Mouse (Mus musculus): ENCODE data around the gene Csrnp2. TPM values are rescaled to one million over a fixed set of nuclear protein-coding genes. Genes with fewer than 3 reads are reported as not detected.
A peak's percentile ranks its signal among the peaks of the same experiment; 100 is the strongest.
"Not testable (repeated sequence)": the region's sequence is repeated elsewhere in the genome, so short reads cannot be mapped to it uniquely, and the experiment has no call there.

Gene Csrnp2
- polyA plus RNA-seq, 1 experiment: 10.8 TPM

- H3K27ac ChIP-seq (ENCODE audit: insufficient read depth, low read length): no peak overlapping the region
- no peak for TF ChIP-seq CTCF (IDR thresholded peaks at IDR 0.05; ENCODE audit: borderline replicate concordance, insufficient read depth, low read length)
- TF ChIP-seq POLR2A (IDR thresholded peaks at IDR 0.05; ENCODE audit: low read depth, low read length): no peak
- no peak overlapping the region for H3K4me3 ChIP-seq (ENCODE audit: insufficient read depth, low read length)
- no peaks in the 10 kb centered on the region for H3K4me1 ChIP-seq (ENCODE audit: control insufficient read depth, insufficient read depth, low read length)
Observed at GRCm38 (mm10) chr15:100513387-100513786, 18.1 kb upstream of the Csrnp2 start.

DNA sequence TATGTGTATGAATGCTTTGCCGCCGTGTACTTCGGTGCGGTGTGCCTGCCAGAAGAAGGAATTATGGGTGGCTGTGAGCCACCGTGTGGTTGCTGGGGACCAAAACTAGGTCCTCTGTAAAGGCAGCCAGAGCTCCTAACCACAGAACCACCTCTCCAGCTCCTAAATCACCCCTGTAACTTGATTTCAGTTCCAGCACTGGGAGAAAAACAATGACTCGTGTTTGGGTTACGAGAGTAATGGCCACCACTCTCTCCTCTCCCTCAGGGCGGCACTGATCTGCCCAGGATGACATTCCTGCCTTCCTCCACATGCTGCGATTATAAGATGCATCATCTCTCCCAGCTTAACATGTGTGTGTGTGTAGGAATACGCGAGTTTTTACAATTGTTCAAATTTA lies 14.8 kb upstream of the Csrnp2 start:
- TF ChIP-seq POLR2A (IDR thresholded peaks at IDR 0.05; ENCODE audit: low read depth, low read length) (no peak), CTCF (IDR thresholded peaks at IDR 0.05; ENCODE audit: borderline replicate concordance, insufficient read depth, low read length) (no peak)
- no peaks in the 10 kb centered on the region for H3K4me1 ChIP-seq (ENCODE audit: control insufficient read depth, insufficient read depth, low read length)
- no peak overlapping the region for H3K4me3 ChIP-seq (ENCODE audit: insufficient read depth, low read length)
- no peak overlapping the region for H3K27ac ChIP-seq (ENCODE audit: insufficient read depth, low read length)

DNA sequence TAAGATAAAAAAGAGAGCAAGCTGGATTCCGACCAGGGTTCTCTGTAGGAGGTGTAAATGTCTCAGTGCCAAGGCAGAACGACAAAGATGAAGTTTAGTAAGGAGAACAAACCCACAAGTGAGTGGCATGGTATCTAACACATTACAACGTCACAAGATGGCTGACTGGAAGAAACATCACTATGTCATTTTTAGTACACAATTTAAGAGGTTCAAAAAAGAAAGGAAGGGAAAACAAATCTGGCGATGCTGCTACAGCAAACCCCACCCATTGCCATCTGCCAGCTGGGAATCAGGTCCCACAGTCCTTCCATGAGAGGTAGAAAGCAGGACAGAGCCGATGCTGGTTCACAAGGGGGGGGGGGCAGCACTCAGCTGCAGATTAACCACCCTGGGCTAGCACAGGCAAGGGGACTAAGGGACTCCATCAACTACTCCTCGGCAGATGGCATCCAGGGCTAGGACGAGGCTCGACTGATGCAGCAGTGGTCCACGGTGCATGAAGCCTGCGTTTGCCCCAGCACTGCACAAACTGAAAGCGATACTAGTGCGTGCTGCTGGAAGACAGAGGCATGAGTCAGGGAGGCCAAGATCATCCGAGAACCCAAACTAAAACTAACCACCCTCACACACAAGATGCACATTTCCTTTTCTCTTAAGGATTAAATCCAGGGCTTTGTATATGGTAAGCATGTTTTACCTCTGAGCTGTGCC lies 13.3 kb upstream of the Csrnp2 start:
- TF ChIP-seq POLR2A (IDR thresholded peaks at IDR 0.05; ENCODE audit: low read depth, low read length) (no peak), CTCF (IDR thresholded peaks at IDR 0.05; ENCODE audit: borderline replicate concordance, insufficient read depth, low read length) (no peak)
- H3K4me3 ChIP-seq (ENCODE audit: insufficient read depth, low read length): no peak overlapping the region
- no peak overlapping the region for H3K27ac ChIP-seq (ENCODE audit: insufficient read depth, low read length)
- H3K4me1 ChIP-seq (ENCODE audit: control insufficient read depth, insufficient read depth, low read length): no peaks in the 10 kb centered on the region

DNA sequence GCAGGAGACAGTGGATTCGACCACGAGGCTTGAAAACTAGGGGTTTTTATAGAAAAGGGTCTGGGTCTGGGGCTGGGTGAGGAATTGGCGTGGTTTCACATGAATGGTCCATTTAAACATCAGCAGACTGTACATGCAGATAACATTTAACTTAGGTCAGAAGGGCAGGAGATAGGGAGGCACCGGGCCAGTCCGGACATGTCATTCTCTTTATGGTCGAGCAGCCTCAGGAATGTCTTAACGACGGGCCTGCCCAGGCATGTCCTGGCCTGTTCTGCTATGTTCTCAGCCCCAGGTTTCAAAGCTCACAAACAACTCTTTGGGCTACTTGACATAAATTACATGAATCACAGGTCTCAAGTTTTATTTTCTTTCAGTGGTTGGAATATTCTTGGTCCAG lies 4.2 kb upstream of the Csrnp2 start:
- not testable (repeated sequence) for H3K27ac ChIP-seq (ENCODE audit: insufficient read depth, low read length); H3K4me1 ChIP-seq (ENCODE audit: control insufficient read depth, insufficient read depth, low read length); H3K4me3 ChIP-seq (ENCODE audit: insufficient read depth, low read length)

GRCm38 (mm10) chr15:100494647-100495046 lies 641 bp downstream of the Csrnp2 start:
- Histone ChIP-seq H3K27ac (ENCODE audit: insufficient read depth, low read length) (no peak overlapping the region), H3K4me3 (ENCODE audit: insufficient read depth, low read length) (peak overlapping the region; percentile 58), H3K4me1 (ENCODE audit: control insufficient read depth, insufficient read depth, low read length) (peaks cover 5% of the 10 kb centered on the region)
- TF ChIP-seq POLR2A (IDR thresholded peaks at IDR 0.05; ENCODE audit: low read depth, low read length) (no peak), CTCF (IDR thresholded peaks at IDR 0.05; ENCODE audit: borderline replicate concordance, insufficient read depth, low read length) (no peak)

GRCm38 (mm10) chr15:100491966-100492365 lies 3.3 kb downstream of the Csrnp2 start:
- TF ChIP-seq POLR2A (IDR thresholded peaks at IDR 0.05; ENCODE audit: low read depth, low read length) (no peak), CTCF (IDR thresholded peaks at IDR 0.05; ENCODE audit: borderline replicate concordance, insufficient read depth, low read length) (no peak)
- no peak overlapping the region for H3K27ac ChIP-seq (ENCODE audit: insufficient read depth, low read length)
- no peak overlapping the region for H3K4me3 ChIP-seq (ENCODE audit: insufficient read depth, low read length)
- peaks cover 5% of the 10 kb centered on the region for H3K4me1 ChIP-seq (ENCODE audit: control insufficient read depth, insufficient read depth, low read length)

DNA sequence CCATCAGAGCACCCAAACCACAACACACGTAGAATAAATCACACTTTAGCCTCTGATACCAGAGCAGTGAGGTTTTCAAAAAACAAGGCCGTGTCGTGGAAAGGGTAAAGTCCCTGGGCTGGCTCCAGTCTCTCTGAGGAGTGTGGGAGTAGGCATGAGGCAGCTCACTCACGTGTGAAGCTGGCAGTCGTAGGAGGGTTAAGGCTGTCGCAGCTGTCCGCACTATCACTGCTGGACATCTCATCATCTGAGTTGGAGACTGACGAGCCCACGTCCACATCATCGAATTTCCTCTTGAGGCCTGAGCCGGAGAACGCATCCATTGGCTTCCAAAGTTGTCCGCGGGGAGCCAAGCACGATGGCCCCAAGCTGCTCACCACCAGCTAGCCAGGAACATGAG lies 6.0 kb downstream of the Csrnp2 start:
- peaks cover 5% of the 10 kb centered on the region for H3K4me1 ChIP-seq (ENCODE audit: control insufficient read depth, insufficient read depth, low read length)
- H3K4me3 ChIP-seq (ENCODE audit: insufficient read depth, low read length): no peak overlapping the region
- no peak overlapping the region for H3K27ac ChIP-seq (ENCODE audit: insufficient read depth, low read length)
- TF ChIP-seq POLR2A (IDR thresholded peaks at IDR 0.05; ENCODE audit: low read depth, low read length) (no peak), CTCF (IDR thresholded peaks at IDR 0.05; ENCODE audit: borderline replicate concordance, insufficient read depth, low read length) (no peak)

- not testable (repeated sequence) for H3K4me3 ChIP-seq (ENCODE audit: insufficient read depth, low read length); H3K4me1 ChIP-seq (ENCODE audit: control insufficient read depth, insufficient read depth, low read length); H3K27ac ChIP-seq (ENCODE audit: insufficient read depth, low read length)
Observed at GRCm38 (mm10) chr15:100488297-100488696, 7.0 kb downstream of the Csrnp2 start.

DNA sequence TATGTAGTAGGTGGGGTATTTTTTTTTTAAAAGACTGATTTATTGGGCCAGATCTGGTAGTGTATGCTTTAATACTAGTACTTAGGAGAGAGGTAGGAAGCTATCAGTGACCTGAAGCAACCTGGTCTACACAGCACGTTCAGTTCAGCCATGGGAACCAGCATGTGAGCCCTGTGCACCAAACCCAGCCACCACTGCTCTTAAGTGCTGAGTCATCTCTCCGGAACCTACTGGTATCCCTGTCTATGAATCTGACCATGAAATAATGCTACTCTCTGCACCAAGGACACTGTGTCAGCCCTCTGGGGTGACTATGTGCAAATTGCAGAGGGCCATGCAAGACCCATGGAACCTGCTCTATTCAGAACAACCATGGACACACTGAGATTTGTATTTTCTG lies 8.2 kb downstream of the Csrnp2 start:
- H3K4me3 ChIP-seq (ENCODE audit: insufficient read depth, low read length): no peak overlapping the region
- H3K4me1 ChIP-seq (ENCODE audit: control insufficient read depth, insufficient read depth, low read length): 0 out of 2 replicates have a peak, but pooled peaks cover 2% of the 10 kb centered on the region
- TF ChIP-seq CTCF (IDR thresholded peaks at IDR 0.05; ENCODE audit: borderline replicate concordance, insufficient read depth, low read length): no peak
- TF ChIP-seq POLR2A (IDR thresholded peaks at IDR 0.05; ENCODE audit: low read depth, low read length): no peak
- no peak overlapping the region for H3K27ac ChIP-seq (ENCODE audit: insufficient read depth, low read length)

- TF ChIP-seq POLR2A (IDR thresholded peaks at IDR 0.05; ENCODE audit: low read depth, low read length): no peak
- no peak for TF ChIP-seq CTCF (IDR thresholded peaks at IDR 0.05; ENCODE audit: borderline replicate concordance, insufficient read depth, low read length)
- Histone ChIP-seq H3K4me1 (ENCODE audit: control insufficient read depth, insufficient read depth, low read length) (0 out of 2 replicates have a peak, but pooled peaks cover 2% of the 10 kb centered on the region), H3K4me3 (ENCODE audit: insufficient read depth, low read length) (no peak overlapping the region), H3K27ac (ENCODE audit: insufficient read depth, low read length) (no peak overlapping the region)
Observed at GRCm38 (mm10) chr15:100486450-100486849, 8.8 kb downstream of the Csrnp2 start.

DNA sequence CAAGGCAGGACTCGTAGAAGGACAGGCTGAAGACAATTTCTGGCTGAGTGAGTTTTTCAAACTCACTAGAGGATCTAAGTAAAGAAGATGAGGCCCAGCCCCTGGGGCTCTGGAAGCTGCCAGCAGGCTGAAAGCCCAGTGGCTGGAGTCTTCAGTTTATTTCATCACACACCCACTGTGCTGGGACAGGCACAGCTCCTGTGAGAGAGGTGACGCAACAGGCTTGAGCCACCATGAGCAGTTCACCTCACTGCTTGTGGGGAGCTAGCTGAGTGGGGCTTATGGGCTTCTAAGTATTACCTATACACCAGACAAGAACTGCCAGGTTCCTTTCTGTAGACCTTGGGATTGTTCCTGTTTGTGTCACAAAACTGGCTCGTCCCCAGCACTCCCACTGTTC lies 9.7 kb downstream of the Csrnp2 start:
- H3K27ac ChIP-seq (ENCODE audit: insufficient read depth, low read length): no peak overlapping the region
- no peak overlapping the region for H3K4me3 ChIP-seq (ENCODE audit: insufficient read depth, low read length)
- TF ChIP-seq CTCF (IDR thresholded peaks at IDR 0.05; ENCODE audit: borderline replicate concordance, insufficient read depth, low read length): no peak
- no peak for TF ChIP-seq POLR2A (IDR thresholded peaks at IDR 0.05; ENCODE audit: low read depth, low read length)
- 0 out of 2 replicates have a peak, but pooled peaks cover under 1% of the 10 kb centered on the region for H3K4me1 ChIP-seq (ENCODE audit: control insufficient read depth, insufficient read depth, low read length)

Measured in embryonic fibroblast, embryonic 13.5 days (primary cell).